Comparison of ENCODE assay signal across 25 mouse cellular contexts in genomic region chr8:64923329-64923728, GRCm38 (mm10).
"Had no signal": no experiment of that assay in that cellular context is flagged by ENCODE, and none has a peak within 500 bp of the region (broad histone marks: within the 10 kb centered on the region; RNA-seq: fewer than 3 reads in every experiment).

No protein-coding gene starts in this region.

- H3K4me3 ChIP-seq: limb, embryonic 10.5 days; limb, embryonic 13.5 days; liver, embryonic 12.5 days; liver, embryonic 15.5 days; lung, embryonic 15.5 days; midbrain, embryonic 12.5 days; midbrain, embryonic 15.5 days; neural tube, embryonic 12.5 days; neural tube, embryonic 15.5 days; stomach, embryonic 15.5 days had no signal

- H3K9me3 ChIP-seq: limb, embryonic 10.5 days; limb, embryonic 13.5 days; liver, embryonic 12.5 days; liver, embryonic 15.5 days; lung, embryonic 15.5 days; midbrain, embryonic 12.5 days; midbrain, embryonic 15.5 days; neural tube, embryonic 12.5 days; neural tube, embryonic 15.5 days; stomach, embryonic 15.5 days had no signal

- ATAC-seq: liver, embryonic 12.5 days; midbrain, embryonic 15.5 days had no signal

- DNase-seq: kidney, adult 2 months; kidney, postnatal 25 days; layer of hippocampus, adult 9-11 months; liver; lung, adult 18-20 months; lung, postnatal 14 days; right cerebral cortex, adult 18-20 months; right cerebral cortex, postnatal 14 days; right cerebral cortex, postnatal 4 days; spleen, adult 18-20 months; thymus, adult 18-20 months; thymus, postnatal 14 days; thymus, postnatal 4 days had no signal

- H3K27me3 ChIP-seq: limb, embryonic 13.5 days; liver, embryonic 12.5 days; liver, embryonic 15.5 days; lung, embryonic 15.5 days; midbrain, embryonic 12.5 days; midbrain, embryonic 15.5 days; neural tube, embryonic 12.5 days; neural tube, embryonic 15.5 days; stomach, embryonic 15.5 days had no signal

- H3K27ac ChIP-seq: kidney, postnatal 0 days; limb, embryonic 10.5 days; limb, embryonic 13.5 days; liver, embryonic 12.5 days; liver, embryonic 15.5 days; lung, embryonic 15.5 days; macrophage; midbrain, embryonic 12.5 days; midbrain, embryonic 15.5 days; neural tube, embryonic 12.5 days; neural tube, embryonic 15.5 days; stomach, embryonic 15.5 days had no signal

- H3K4me2 ChIP-seq: limb, embryonic 13.5 days; liver, embryonic 12.5 days; liver, embryonic 15.5 days; lung, embryonic 15.5 days; midbrain, embryonic 12.5 days; midbrain, embryonic 15.5 days; neural tube, embryonic 12.5 days; neural tube, embryonic 15.5 days; stomach, embryonic 15.5 days had no signal

- H3K9ac ChIP-seq: limb, embryonic 13.5 days; liver, embryonic 12.5 days; liver, embryonic 15.5 days; lung, embryonic 15.5 days; midbrain, embryonic 12.5 days; midbrain, embryonic 15.5 days; neural tube, embryonic 12.5 days; neural tube, embryonic 15.5 days; stomach, embryonic 15.5 days had no signal

- H3K36me3 ChIP-seq: limb, embryonic 10.5 days; limb, embryonic 13.5 days; liver, embryonic 12.5 days; liver, embryonic 15.5 days; lung, embryonic 15.5 days; midbrain, embryonic 12.5 days; midbrain, embryonic 15.5 days; neural tube, embryonic 12.5 days; neural tube, embryonic 15.5 days; stomach, embryonic 15.5 days had no signal

- H3K4me1 ChIP-seq: liver, embryonic 12.5 days; liver, embryonic 15.5 days; lung, embryonic 15.5 days; midbrain, embryonic 15.5 days; neural tube, embryonic 12.5 days; neural tube, embryonic 15.5 days; stomach, embryonic 15.5 days had no signal
